Mouse (Mus musculus) Muller cell, postnatal 12 days (primary cell): ENCODE measurements around the gene Pikfyve.

Source experiments
- DNase-seq: peaks from one replicate; pipeline ENCODE4 v3.0.0-alpha.2; 2015; ENCODE audit errors: inconsistent ontology term

Pikfyve gene

DNA sequence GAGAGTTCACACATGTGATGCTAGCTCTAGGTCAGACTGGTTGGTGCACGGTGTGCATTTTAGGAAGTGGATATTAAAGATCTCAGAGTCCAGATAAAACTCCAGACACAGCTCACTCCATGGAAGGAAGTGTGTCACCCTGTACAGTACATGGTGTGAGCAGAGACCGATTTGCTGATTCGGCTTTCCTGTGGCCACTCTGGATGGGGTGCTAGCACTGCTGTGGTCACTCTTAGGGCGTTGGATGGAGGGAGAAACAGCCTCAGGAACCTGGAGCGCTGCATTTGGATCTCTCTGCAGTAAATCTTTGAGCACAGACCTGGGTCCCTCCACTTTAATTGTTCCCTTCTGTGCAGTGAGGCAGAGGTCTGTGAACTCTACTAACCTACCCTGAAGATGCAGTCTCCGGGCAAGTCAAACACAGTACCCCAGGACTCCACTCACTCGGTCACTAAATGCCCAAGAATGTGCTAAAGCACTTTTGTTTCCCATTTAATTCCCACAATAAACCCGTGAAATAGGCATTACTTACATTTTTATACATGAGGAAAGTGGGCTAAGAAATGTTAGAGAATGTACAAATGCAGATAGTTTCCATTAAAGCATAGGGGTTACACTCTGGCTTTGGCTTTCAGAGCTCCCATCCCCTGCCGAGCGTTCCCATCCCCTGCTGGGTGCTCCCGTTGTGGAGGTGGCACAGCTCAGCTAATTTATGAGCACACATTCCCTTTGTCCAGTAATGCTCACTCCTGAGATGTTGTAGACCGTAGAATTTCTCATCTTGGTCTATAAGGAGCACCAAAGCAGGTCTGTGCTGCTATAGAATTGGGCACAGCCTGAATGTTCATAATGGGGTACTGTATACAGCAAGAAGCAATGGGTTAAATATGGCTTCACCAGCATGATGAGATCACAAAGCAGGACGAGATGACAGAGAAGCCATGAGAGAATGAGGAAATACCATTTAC, 127.9 kb downstream of the Pikfyve start:
- no peak for DNase-seq

DNA sequence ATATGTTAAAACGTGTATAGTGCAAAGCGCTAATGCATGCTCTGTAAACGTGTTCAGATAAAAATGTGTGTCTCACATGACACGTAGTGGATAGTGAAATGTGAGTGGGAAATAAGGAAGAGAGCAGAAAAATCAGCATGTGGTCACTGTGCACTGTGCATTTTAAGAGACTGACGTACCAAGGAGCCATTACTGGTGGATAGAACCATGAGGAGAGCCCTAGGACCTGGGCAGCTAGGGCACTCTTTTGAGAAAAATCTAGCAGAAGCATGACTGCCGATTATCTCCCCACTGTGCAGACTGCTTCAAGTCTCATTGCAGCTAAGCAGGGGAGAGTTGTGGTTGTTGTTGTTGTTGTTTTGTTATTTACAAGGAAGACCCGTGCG, 128.5 kb downstream of the Pikfyve start:
- DNase-seq, result no peak
